Comparison of ENCODE assay signal across 11 mouse cellular contexts in genomic region chr3:31254427-31254826, GRCm38 (mm10). TPM values are rescaled to one million over a fixed set of nuclear protein-coding genes. Genes with fewer than 3 reads are reported as not detected.
DNase-seq lines count a peak whose midpoint lies in the region; ATAC-seq lines count a peak whose summit lies in the region.
"Had no signal": no experiment of that assay in that cellular context is flagged by ENCODE, and none has a peak within 500 bp of the region (broad histone marks: within the 10 kb centered on the region; RNA-seq: fewer than 3 reads in every experiment).

No protein-coding gene starts in this region.

- no peak overlapping the region for H3K4me3 ChIP-seq in forebrain, embryonic 12.5 days (replicated peaks)
- H3K4me3 ChIP-seq: heart, adult 2 months; liver, embryonic 15.5 days had no signal

- no peak overlapping the region for H3K27ac ChIP-seq in forebrain, embryonic 12.5 days
- H3K27ac ChIP-seq: heart, adult 2 months; liver, embryonic 15.5 days had no signal

- no peaks in the 10 kb centered on the region for H3K9me3 ChIP-seq in forebrain, embryonic 12.5 days
- H3K9me3 ChIP-seq: liver, embryonic 15.5 days had no signal

- intact Hi-C loops in left cerebral cortex, postnatal 25 days (cut with DNase I): loop anchor here (1.0 kb wide), 1 partner anchor 54 kb away; no protein-coding TSS in a partner anchor

- peak; percentile 64 for DNase-seq in 3134 (ENCODE audit: extremely low read depth, insufficient read length, low spot score)
- peak; percentile 63 for DNase-seq in MN1 (ENCODE audit: low spot score)
- DNase-seq in frontal cortex, postnatal 36 days (ENCODE audit: low spot score in 2 of 2): peak; percentile 75 to 80
- DNase-seq in left cerebral cortex, postnatal 25 days (ENCODE audit: low spot score in 2 of 2): peak; percentile 66 to 94
- no peak for DNase-seq in urinary bladder, adult 2 months (ENCODE audit: low spot score)
- DNase-seq: kidney, adult 18-20 months; thymus, adult 2 months had no signal

- no peaks in the 10 kb centered on the region for H3K36me3 ChIP-seq in forebrain, embryonic 12.5 days (replicated peaks)
- H3K36me3 ChIP-seq: liver, embryonic 15.5 days had no signal

- no peak overlapping the region for H3K9ac ChIP-seq in forebrain, embryonic 12.5 days
- H3K9ac ChIP-seq: liver, embryonic 15.5 days had no signal

- H3K4me2 ChIP-seq in forebrain, embryonic 12.5 days: no peak overlapping the region
- H3K4me2 ChIP-seq: liver, embryonic 15.5 days had no signal

- H3K4me1 ChIP-seq in forebrain, embryonic 12.5 days: no peaks in the 10 kb centered on the region
- H3K4me1 ChIP-seq: liver, embryonic 15.5 days had no signal

- ATAC-seq in forebrain, embryonic 12.5 days (ENCODE audit: low FRiP score): no peak
- no peak for ATAC-seq in monocyte, adult 5-6 weeks (replicated peaks; ENCODE audit: insufficient number of reproducible peaks, low FRiP score, low TSS enrichment, poor library complexity, severe bottlenecking)

- no peaks in the 10 kb centered on the region for H3K27me3 ChIP-seq in forebrain, embryonic 12.5 days
- H3K27me3 ChIP-seq: liver, embryonic 15.5 days had no signal

- WGBS in forebrain, embryonic 12.5 days: 86% methylated on average over 7 of the region's 7 CpGs

RNA-seq across cellular contexts. Expression of gene Slc7a14, which starts 55.8 kb away (rescaled TPM):
- total RNA-seq in left cerebral cortex, postnatal 25 days (2021): 10 to 100 TPM; 52.1 to 52.6 TPM
- polyA plus RNA-seq in forebrain, embryonic 12.5 days (2016; fragmentation: Nextera tagmentation; extraction: Ambion mirVana): 0.92 and 1.1 TPM in 2 replicates
- total RNA-seq in monocyte, adult 5-6 weeks (2017): 0.10 to 0.11 TPM in 2 of 3 replicates, not detected in the other
- 0.04 and 0.10 TPM in 2 replicates for polyA plus RNA-seq in urinary bladder, adult 2 months (2012; rRNA removed)

Comparison
In these comparisons a context has a peak if more than half of its experiments do, and no peak if none do; other contexts are left out.
1. RNA of gene Slc7a14, which starts 55.8 kb away (total RNA-seq): 52.1 to 52.6 TPM in left cerebral cortex, postnatal 25 days; 0.10 to 0.11 TPM in monocyte, adult 5-6 weeks; every median in the first group is over 10 times any median in the second.